Mouse (Mus musculus) layer of hippocampus, adult 11-12 months (tissue): ENCODE measurements around the gene Dcaf15.
A peak's percentile ranks its signal among the peaks of the same experiment; 100 is the strongest.

Source experiments
- DNase-seq: peaks from one replicate; pipeline ENCODE4 v3.0.0; 2022; ENCODE audit warnings: low spot score

The Dcaf15 gene

GRCm38 (mm10) chr8:84101476-84102270 is 2.9 kb downstream of the Dcaf15 start:
- DNase-seq = no peak

- DNase-seq = no peak
Observed at GRCm38 (mm10) chr8:84098376-84098775, 6.2 kb downstream of the Dcaf15 start.

- no peak for DNase-seq
Observed at GRCm38 (mm10) chr8:84096061-84096460, 8.5 kb downstream of the Dcaf15 start.

- DNase-seq = no peak
Observed at GRCm38 (mm10) chr8:84090585-84090984, 14.0 kb downstream of the Dcaf15 start.

GRCm38 (mm10) chr8:84089277-84089676 is 15.3 kb downstream of the Dcaf15 start:
- DNase-seq = no peak

- no peak for DNase-seq
Observed at GRCm38 (mm10) chr8:84087821-84088220, 16.7 kb downstream of the Dcaf15 start.

- DNase-seq = no peak
Observed at GRCm38 (mm10) chr8:84087156-84087555, 17.4 kb downstream of the Dcaf15 start.

GRCm38 (mm10) chr8:84084341-84085115 is 20.0 kb downstream of the Dcaf15 start:
- DNase-seq = no peak

- DNase-seq = no peak
Observed at GRCm38 (mm10) chr8:84083829-84084241, 20.7 kb downstream of the Dcaf15 start.

- DNase-seq = no peak
Observed at GRCm38 (mm10) chr8:84079206-84079605, 25.4 kb downstream of the Dcaf15 start.

GRCm38 (mm10) chr8:84076849-84077248 is 27.7 kb downstream of the Dcaf15 start:
- no peak for DNase-seq

GRCm38 (mm10) chr8:84076412-84076811 is 28.2 kb downstream of the Dcaf15 start:
- DNase-seq = no peak

GRCm38 (mm10) chr8:84073230-84073976 is 31.2 kb downstream of the Dcaf15 start:
- DNase-seq = no peak

- no peak for DNase-seq
Observed at GRCm38 (mm10) chr8:84072321-84072720, 32.2 kb downstream of the Dcaf15 start.

GRCm38 (mm10) chr8:84071921-84072320 is 32.6 kb downstream of the Dcaf15 start:
- no peak for DNase-seq

- DNase-seq = peak; percentile 75
Observed at GRCm38 (mm10) chr8:84070667-84071066, 33.9 kb downstream of the Dcaf15 start.

- DNase-seq = no peak
Observed at GRCm38 (mm10) chr8:84070241-84070640, 34.3 kb downstream of the Dcaf15 start.

GRCm38 (mm10) chr8:84069750-84070149 is 34.8 kb downstream of the Dcaf15 start:
- DNase-seq = no peak

GRCm38 (mm10) chr8:84069169-84069568 is 35.4 kb downstream of the Dcaf15 start:
- no peak for DNase-seq

- no peak for DNase-seq
Observed at GRCm38 (mm10) chr8:84068316-84069035, 36.1 kb downstream of the Dcaf15 start.

- no peak for DNase-seq
Observed at GRCm38 (mm10) chr8:84067911-84068310, 36.7 kb downstream of the Dcaf15 start.

GRCm38 (mm10) chr8:84067047-84067573 is 37.5 kb downstream of the Dcaf15 start:
- peak; percentile 95 for DNase-seq
